27 mouse cellular contexts compared by ENCODE assay signal in genomic region chr3:131962870-131963269, GRCm38 (mm10).
"Had no signal": no experiment of that assay in that cellular context is flagged by ENCODE, and none has a peak within 500 bp of the region (broad histone marks: within the 10 kb centered on the region; RNA-seq: fewer than 3 reads in every experiment).

No protein-coding gene starts in this region.

- ATAC-seq: hindbrain, postnatal 0 days; intestine, embryonic 16.5 days; liver, embryonic 12.5 days had no signal

- H3K4me2 ChIP-seq: heart, embryonic 13.5 days; heart, embryonic 15.5 days; hindbrain, embryonic 13.5 days; hindbrain, embryonic 15.5 days; kidney, embryonic 15.5 days; limb, embryonic 13.5 days; limb, embryonic 15.5 days; liver, embryonic 12.5 days had no signal

- H3K9me3 ChIP-seq: heart, embryonic 10.5 days; hindbrain, embryonic 13.5 days; hindbrain, embryonic 15.5 days; kidney, embryonic 15.5 days; limb, embryonic 15.5 days had no signal

- H3K36me3 ChIP-seq: heart, embryonic 10.5 days; heart, embryonic 13.5 days; heart, embryonic 15.5 days; hindbrain, embryonic 13.5 days; hindbrain, embryonic 15.5 days; kidney, embryonic 15.5 days; limb, embryonic 13.5 days; limb, embryonic 15.5 days; liver, embryonic 12.5 days had no signal

- H3K27ac ChIP-seq: gastrocnemius, adult 2 months; heart, embryonic 10.5 days; heart, embryonic 13.5 days; heart, embryonic 15.5 days; hindbrain, embryonic 13.5 days; hindbrain, embryonic 15.5 days; hindbrain, postnatal 0 days; kidney, embryonic 15.5 days; kidney, postnatal 0 days; limb, embryonic 13.5 days; limb, embryonic 15.5 days; liver, embryonic 12.5 days; liver, embryonic 14.5 days had no signal

- H3K4me1 ChIP-seq: hindbrain, embryonic 13.5 days; hindbrain, embryonic 15.5 days; kidney, embryonic 15.5 days; liver, embryonic 12.5 days had no signal

- DNase-seq: gastrocnemius, adult 2 months; gastrocnemius, postnatal 14 days; gastrocnemius, postnatal 36 days; heart, adult 18-20 months; heart, postnatal 14 days; heart, postnatal 36 days; kidney, adult 11 months; kidney, adult 2 months; kidney, adult 9 months; kidney, postnatal 14 days; kidney, postnatal 36 days; layer of hippocampus, adult 9-11 months; layer of hippocampus, postnatal 36 days; left cerebral cortex, postnatal 4 days had no signal

- H3K27me3 ChIP-seq: heart, embryonic 13.5 days; heart, embryonic 15.5 days; hindbrain, embryonic 13.5 days; hindbrain, embryonic 15.5 days; kidney, embryonic 15.5 days; limb, embryonic 13.5 days; limb, embryonic 15.5 days; liver, embryonic 12.5 days had no signal

- H3K4me3 ChIP-seq: gastrocnemius, adult 2 months; heart, embryonic 10.5 days; heart, embryonic 13.5 days; heart, embryonic 15.5 days; hindbrain, embryonic 13.5 days; hindbrain, embryonic 15.5 days; kidney, embryonic 15.5 days; limb, embryonic 13.5 days; limb, embryonic 15.5 days; liver, embryonic 12.5 days had no signal

- H3K9ac ChIP-seq: heart, embryonic 13.5 days; heart, embryonic 15.5 days; hindbrain, embryonic 13.5 days; hindbrain, embryonic 15.5 days; kidney, embryonic 15.5 days; limb, embryonic 13.5 days; limb, embryonic 15.5 days; liver, embryonic 12.5 days; liver, embryonic 14.5 days had no signal
